Mouse (Mus musculus) adrenal gland, postnatal 4 days (tissue): ENCODE measurements around the gene Abca1. TPM values are rescaled to one million over a fixed set of nuclear protein-coding genes. Genes with fewer than 3 reads are reported as not detected.

ENCODE experiments used
- DNase-seq, 2 experiments: peaks; one replicate each; pipeline ENCODE4 v3.0.0; 2021 to 2022; ENCODE audit warnings: low spot score in 2 of 2, mixed read lengths in 2 of 2
- long read RNA-seq, 2 experiments: library from polyadenylated mRNA; stranded (forward); transcript quantifications; one replicate each; pipeline ENCODE4 v2.0.0; 2021
- total RNA-seq, 2 experiments: library from RNA; stranded (reverse); gene quantifications; 2 replicates each; pipeline ENCODE4 v1.2.3; 2021

Abca1 gene
- total RNA-seq: 100 to 1,000 TPM; 117 to 127 TPM
- long read RNA-seq, experiment 1, partial matches to known transcripts: 2 of 5 reads
- long read RNA-seq, experiment 1, other reads (novel, unspliced or antisense): 3 of 5 reads
- long read RNA-seq, experiment 2, partial matches to known transcripts: 8 of 19 reads
- long read RNA-seq, experiment 2, other reads (novel, unspliced or antisense): 11 of 19 reads

DNA sequence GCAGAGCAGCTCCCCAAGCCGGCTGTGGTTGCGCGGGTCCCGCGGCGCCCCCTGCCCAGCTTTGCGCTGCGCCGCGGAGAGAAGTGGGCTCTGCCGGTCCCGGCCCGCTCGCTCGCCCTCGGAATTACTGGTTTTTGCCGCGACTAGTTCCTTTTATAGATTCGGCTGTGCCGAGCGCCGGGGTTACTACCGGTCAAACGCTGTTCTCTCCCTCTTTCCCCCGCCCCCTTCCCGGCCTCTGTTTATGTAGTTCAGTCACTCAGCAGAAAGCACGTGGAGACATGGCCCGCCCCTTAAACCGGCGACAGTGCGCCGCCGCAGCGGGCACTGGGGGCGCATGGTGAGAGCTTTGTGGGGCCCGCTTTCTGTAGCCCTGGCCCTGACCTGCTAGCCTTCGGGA is at the start of gene Abca1:
Gene Abca1 (minus strand): TSS at position 129 of the 400 bp plus-strand sequence.
- DNase-seq: peak; percentile 49 to 87

DNA sequence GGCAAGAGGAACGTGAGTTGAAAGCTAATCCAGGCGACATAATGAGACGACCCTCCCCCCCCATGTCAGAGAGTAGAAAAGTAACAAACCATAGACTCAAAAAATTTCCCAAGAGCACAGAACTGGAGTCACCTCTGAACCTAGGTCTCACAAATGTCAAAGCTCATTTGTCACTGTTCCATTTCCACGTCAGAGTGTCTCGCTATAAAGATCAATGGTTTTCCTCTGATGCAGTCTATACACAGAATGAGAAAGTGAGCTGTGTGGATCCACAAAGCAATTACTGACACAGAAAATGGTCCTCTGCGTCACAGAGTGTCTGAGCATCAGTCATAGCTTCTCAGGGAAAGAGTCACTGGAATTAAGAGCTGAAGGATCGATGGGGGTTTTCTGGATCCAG is 44.8 kb upstream of the Abca1 start:
- DNase-seq: no peak

DNA sequence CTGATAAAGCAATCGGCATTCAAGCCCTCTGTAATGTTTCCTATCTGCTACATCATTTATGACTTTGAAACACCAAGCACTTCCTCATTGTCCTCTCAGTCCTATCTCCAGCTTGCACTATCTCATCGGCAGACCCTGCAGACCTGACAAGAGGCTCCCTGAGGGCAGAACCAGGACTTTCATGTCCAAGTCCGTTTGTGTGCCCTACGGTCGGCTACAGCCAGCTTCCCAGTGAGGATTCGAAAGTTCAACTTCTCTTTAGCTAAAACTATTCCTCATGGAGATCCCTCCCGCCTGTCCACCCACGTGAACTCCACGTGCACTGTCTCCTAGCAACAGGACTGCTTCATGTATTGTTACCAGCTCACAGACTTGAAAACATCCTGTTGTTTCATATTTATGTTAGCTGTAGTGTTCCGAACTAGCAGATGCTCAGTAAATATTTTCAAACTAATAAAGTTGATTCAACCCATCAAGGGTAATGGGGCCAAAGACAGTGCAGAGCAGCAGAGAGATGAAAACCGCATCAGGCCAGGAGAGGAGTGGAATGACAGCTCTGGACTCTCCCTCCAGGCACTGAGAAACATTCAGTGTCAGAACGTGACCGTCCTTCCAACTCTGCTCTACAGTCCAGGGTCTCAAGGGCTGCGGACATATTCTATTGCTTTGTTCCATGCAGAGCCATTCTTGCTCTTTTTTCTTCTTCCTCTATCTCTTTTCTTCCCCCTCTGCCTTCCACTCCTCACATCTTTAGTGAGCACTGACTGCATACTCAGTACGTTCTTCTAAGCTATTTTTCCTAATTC is 44.1 kb upstream of the Abca1 start:
- DNase-seq: no peak

DNA sequence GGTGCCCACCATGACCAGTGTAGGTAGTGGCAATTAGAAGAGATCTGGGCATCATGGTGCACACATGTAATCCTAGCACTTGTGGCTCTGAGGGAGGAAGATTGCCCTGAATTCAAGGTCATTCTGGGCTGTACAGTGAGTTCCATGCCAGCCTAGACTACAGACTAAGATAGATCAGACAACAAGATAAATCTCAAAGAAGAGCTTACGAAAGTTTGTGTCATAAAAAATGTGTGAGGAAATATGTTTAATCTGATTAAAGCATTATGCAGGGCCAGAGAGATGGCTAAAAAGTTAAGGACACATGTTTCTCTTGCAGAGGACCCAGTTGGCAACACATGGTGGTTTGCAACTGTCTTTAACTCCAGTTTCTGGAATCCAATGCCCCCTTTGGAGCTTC is 40.6 kb upstream of the Abca1 start:
- DNase-seq: no peak

- no peak for DNase-seq
Measured at GRCm38 (mm10) chr4:53197842-53198241, 38.1 kb upstream of the Abca1 start.

GRCm38 (mm10) chr4:53196058-53196771 is 36.5 kb upstream of the Abca1 start:
- peak; percentile 45 to 80 for DNase-seq

DNA sequence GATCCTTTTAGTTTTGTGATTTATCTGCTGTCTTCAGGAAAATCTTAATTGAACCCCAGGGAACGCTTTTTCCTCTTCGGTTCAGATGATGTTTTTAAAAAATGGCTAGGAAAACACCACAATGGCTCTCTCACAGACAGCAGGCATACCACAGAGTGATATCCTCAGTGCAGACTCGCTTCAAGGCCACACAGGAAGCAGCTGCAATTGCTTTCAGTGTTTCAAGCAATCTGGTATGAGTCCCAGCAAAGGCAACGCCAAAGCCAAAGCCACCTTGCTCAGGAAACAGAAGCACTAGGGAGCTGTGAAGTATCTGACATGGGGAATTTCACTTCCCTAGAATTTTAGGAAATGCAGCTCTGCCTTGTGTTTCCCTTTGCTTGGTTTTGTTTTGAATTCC is 27.4 kb upstream of the Abca1 start:
- no peak for DNase-seq

- no peak for DNase-seq
Measured at GRCm38 (mm10) chr4:53186573-53186972, 26.9 kb upstream of the Abca1 start.

GRCm38 (mm10) chr4:53186141-53186540 is 26.4 kb upstream of the Abca1 start:
- DNase-seq: no peak

DNA sequence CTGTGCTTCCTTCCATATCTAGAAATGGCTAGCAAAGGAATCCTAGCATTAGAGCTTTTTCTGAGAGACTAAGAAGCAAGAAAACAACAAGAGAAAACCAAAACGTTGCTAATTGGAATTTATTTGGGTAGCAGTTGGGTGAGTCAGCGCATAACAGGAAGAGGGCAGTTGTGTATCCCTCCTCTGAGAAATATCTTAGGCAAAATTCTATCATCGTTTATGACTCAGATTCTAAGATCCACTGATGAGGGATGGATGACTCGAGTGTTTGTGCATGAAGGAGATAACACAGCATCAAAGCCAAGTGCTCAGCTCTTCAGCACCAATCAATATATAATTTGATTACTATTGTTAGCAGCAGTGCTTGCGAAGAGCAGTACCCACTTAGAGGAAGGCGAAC is 21.8 kb upstream of the Abca1 start:
- no peak for DNase-seq

- no peak for DNase-seq
Measured at GRCm38 (mm10) chr4:53179308-53179820, 19.7 kb upstream of the Abca1 start.

DNA sequence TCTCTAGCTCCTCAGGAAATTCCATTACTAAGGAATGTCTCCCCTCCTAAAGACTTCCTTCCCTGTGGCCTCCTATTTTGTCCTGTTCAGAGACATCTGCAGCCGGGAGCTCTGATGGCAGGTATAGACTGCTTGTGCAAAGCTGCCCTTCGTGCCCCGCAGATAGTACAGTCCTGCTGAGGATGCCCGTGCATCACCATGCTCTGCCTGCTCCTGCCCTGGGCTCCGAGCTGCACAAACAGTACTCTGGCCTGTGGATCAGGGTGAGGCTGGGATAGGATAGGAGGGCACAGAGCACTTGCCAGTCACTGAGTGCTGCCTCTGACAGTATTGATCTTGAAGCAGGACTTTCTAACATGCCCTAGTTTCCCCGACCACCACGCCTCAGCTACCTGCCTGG is 18.8 kb upstream of the Abca1 start:
- no peak for DNase-seq

- no peak for DNase-seq
Measured at GRCm38 (mm10) chr4:53177696-53178095, 18.0 kb upstream of the Abca1 start.

DNA sequence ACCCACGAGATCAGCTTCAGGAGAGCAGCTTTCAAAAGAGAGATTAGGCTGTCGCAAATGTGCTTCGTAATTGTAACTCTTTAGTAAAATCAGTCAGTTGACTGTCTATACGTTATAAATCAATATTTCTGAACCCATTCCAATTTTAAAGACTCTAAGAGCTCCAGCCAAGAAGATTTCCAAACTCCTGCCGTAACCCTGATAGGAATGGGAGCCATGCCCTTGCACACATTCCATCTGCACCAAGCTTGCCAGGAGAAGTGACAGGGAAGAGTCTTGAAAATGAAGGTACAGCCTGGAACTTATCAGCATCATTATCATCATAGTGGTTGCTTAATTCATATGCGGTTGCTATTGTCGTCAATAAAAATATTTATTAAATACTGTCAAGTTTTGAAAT is 15.2 kb upstream of the Abca1 start:
- no peak for DNase-seq

DNA sequence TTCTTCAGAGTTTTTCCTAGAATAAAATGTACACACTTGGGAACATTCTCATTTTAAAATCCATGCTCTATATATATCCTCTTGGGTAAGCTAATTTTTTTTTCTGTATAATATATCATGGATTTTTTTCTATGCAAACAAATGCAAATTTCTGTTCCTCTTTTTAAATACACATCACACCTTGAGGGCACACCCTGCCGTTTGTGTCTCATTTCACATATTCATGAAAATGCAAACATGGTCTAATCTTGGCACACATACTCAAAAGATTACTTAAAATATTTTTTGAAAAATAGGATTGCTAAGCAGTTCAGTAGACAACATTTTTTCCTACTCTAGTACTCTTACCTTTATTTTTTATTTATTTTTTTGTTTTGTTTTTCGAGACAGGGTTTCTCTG is 10.7 kb upstream of the Abca1 start:
- no peak for DNase-seq

DNA sequence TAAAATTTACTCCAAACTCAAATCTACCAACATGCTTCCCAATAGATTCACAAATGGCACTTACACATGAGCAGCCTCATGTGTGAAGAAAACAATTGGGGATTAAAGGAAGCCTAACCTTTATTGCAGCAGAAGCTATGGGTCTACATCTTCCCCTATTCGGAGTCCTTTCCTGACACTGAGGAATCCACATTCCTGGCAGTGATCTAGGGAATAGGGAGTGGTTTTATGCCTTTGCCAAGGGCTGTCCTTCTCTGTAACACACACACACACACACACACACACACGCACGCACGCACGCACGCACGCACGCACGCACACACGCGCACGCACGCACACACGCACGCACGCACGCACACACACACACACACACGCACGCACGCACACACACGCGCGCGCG is 5.5 kb upstream of the Abca1 start:
- DNase-seq: no peak

GRCm38 (mm10) chr4:53159176-53159575 is 519 bp downstream of the Abca1 start:
- DNase-seq: no peak

GRCm38 (mm10) chr4:53158634-53159033 is 1.1 kb downstream of the Abca1 start:
- DNase-seq: peak; percentile 75 to 82

GRCm38 (mm10) chr4:53155471-53155870 is 4.2 kb downstream of the Abca1 start:
- no peak for DNase-seq

GRCm38 (mm10) chr4:53153711-53154110 is 6.0 kb downstream of the Abca1 start:
- no peak for DNase-seq

- no peak for DNase-seq
Measured at GRCm38 (mm10) chr4:53153061-53153460, 6.6 kb downstream of the Abca1 start.

DNA sequence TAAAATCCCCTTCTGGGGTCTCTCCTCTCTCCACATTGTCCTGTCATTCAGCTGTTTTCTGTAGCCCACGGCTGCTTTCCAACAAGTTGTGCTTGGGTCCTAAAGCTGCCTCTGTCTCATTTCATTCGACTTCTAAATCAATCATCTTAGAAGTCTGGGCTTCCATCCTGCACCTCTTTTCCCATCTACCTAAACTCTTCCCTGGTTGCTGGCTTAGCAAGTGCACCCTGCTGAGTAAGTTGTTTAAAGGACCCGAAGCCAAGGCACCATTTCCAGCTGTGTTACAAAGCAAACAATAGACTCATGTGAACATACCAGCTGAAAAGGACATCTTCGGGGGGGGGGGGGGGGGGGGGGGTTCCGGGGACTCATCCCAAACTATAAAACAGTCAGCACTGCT is 7.0 kb downstream of the Abca1 start:
- DNase-seq: no peak
